Mouse (Mus musculus) MEL (cell line): ENCODE data around the gene Itpk1. TPM values are rescaled to one million over a fixed set of nuclear protein-coding genes. Genes with fewer than 3 reads are reported as not detected.

Experiments used
- DNase-seq: peaks from one replicate; pipeline ENCODE4 v3.0.0; 2011; ENCODE audit warnings: low read depth, low spot score
- H3K27ac ChIP-seq: 2 replicates; pipeline ENCODE4 v1.5.1; 2012; ENCODE audit warnings: low read depth, mild to moderate bottlenecking, control low read depth, low read length, moderate library complexity; ENCODE audit not compliant: control insufficient read depth
- H3K27me3 ChIP-seq, 2 experiments: fragments of 150-350 bp in 1 of 2; sonication (generic) in 1 of 2; 2 replicates each; pipeline ENCODE4 v1.6.1; 2012; ENCODE audit warnings: low read length in 2 of 2, mild to moderate bottlenecking in 2 of 2, improper control_type of control experiment in 1 of 2, moderate library complexity in 1 of 2; ENCODE audit not compliant: insufficient read depth in 2 of 2, control insufficient read depth in 1 of 2
- H3K36me3 ChIP-seq, 2 experiments: 2 replicates each; pipeline ENCODE4 v1.6.1; 2012 to 2014; ENCODE audit warnings: low read length in 2 of 2, improper control_type of control experiment in 1 of 2, inconsistent platforms in 1 of 2, mild to moderate bottlenecking in 1 of 2; ENCODE audit not compliant: insufficient read depth in 2 of 2, control insufficient read depth in 1 of 2
- H3K4me1 ChIP-seq, 2 experiments: fragments of 150-350 bp in 1 of 2; sonication (generic) in 1 of 2; 2 replicates each; pipeline ENCODE4 v1.6.1; 2012; ENCODE audit warnings: low read length in 2 of 2, improper control_type of control experiment in 1 of 2, mild to moderate bottlenecking in 1 of 2; ENCODE audit not compliant: insufficient read depth in 2 of 2, control insufficient read depth in 1 of 2
- H3K4me3 ChIP-seq, 2 experiments: fragments of 150-350 bp in 1 of 2; sonication (generic) in 1 of 2; 2 replicates each; pipeline ENCODE4 v1.5.1; 2012; ENCODE audit warnings: low read depth in 2 of 2, low read length in 2 of 2, mild to moderate bottlenecking in 2 of 2, moderate library complexity in 2 of 2, control low read depth in 1 of 2, improper control_type of control experiment in 1 of 2; ENCODE audit not compliant: control insufficient read depth in 1 of 2, insufficient read depth in 1 of 2
- H3K79me2 ChIP-seq: 2 replicates; pipeline ENCODE4 v1.6.1; 2012; ENCODE audit warnings: mild to moderate bottlenecking, low read length, moderate library complexity; ENCODE audit not compliant: control insufficient read depth, poor library complexity, insufficient read depth
- H3K9ac ChIP-seq: 2 replicates; pipeline ENCODE4 v1.6.1; 2012; ENCODE audit warnings: low read depth, mild to moderate bottlenecking, control low read depth, low read length, moderate library complexity; ENCODE audit not compliant: control insufficient read depth, poor library complexity, severe bottlenecking
- H3K9me3 ChIP-seq: fragments of 150-350 bp; sonication (generic); replicated peaks from 2 replicates; pipeline ENCODE4 v1.6.1; 2012; ENCODE audit warnings: mild to moderate bottlenecking, low read length, improper control_type of control experiment, moderate library complexity; ENCODE audit not compliant: insufficient read depth
- CHD1 ChIP-seq: IDR thresholded peaks from 2 replicates; pipeline ENCODE4 v1.6.1; 2012; ENCODE audit warnings: low read depth, mild to moderate bottlenecking, inconsistent platforms, low read length, improper control_type of control experiment
- E2F4 ChIP-seq: IDR thresholded peaks from 2 replicates; pipeline ENCODE4 v1.6.1; 2011; ENCODE audit warnings: low read depth, low read length, improper control_type of control experiment, borderline replicate concordance
- ELF1 ChIP-seq: IDR thresholded peaks from 2 replicates; pipeline ENCODE4 v1.6.1; 2014; ENCODE audit warnings: low read depth, mild to moderate bottlenecking, inconsistent platforms, low read length, improper control_type of control experiment, moderate library complexity
- JUND ChIP-seq: IDR thresholded peaks from 2 replicates; pipeline ENCODE4 v1.6.1; 2011; ENCODE audit warnings: low read depth, mild to moderate bottlenecking, improper control_type of control experiment, low read length
- MAFK ChIP-seq: IDR thresholded peaks from 2 replicates; pipeline ENCODE4 v1.6.1; 2011; ENCODE audit warnings: low read depth, mild to moderate bottlenecking, low read length, improper control_type of control experiment, borderline replicate concordance
- MAX ChIP-seq: IDR thresholded peaks from 2 replicates; pipeline ENCODE4 v1.6.1; 2011; ENCODE audit warnings: low read length, improper control_type of control experiment
- MEF2A ChIP-seq: IDR thresholded peaks from 2 replicates; pipeline ENCODE4 v1.6.1; 2014; ENCODE audit warnings: low read depth, mild to moderate bottlenecking, inconsistent platforms, low read length, improper control_type of control experiment; ENCODE audit not compliant: poor library complexity, insufficient replicate concordance, severe bottlenecking; ENCODE audit errors: extremely low read depth
- MYB ChIP-seq: IDR thresholded peaks from 2 replicates; pipeline ENCODE4 v1.6.1; 2011; ENCODE audit warnings: mild to moderate bottlenecking, low read depth, low read length, improper control_type of control experiment
- NELFE ChIP-seq: IDR thresholded peaks from 2 replicates; pipeline ENCODE4 v1.6.1; 2011; ENCODE audit warnings: low read depth, low read length, improper control_type of control experiment
- NRF1 ChIP-seq: IDR thresholded peaks from 2 replicates; pipeline ENCODE4 v1.6.1; 2014; ENCODE audit warnings: low read depth, mild to moderate bottlenecking, inconsistent platforms, low read length, improper control_type of control experiment, moderate library complexity; ENCODE audit not compliant: poor library complexity, insufficient read depth, severe bottlenecking
- POLR2A ChIP-seq, 2 experiments: IDR thresholded peaks; 2 replicates each; pipeline ENCODE4 v1.6.1; 2011 to 2012; ENCODE audit warnings: low read length in 2 of 2, mild to moderate bottlenecking in 2 of 2, control low read depth in 1 of 2, improper control_type of control experiment in 1 of 2, low read depth in 1 of 2, moderate library complexity in 1 of 2; ENCODE audit not compliant: control insufficient read depth in 1 of 2, insufficient read depth in 1 of 2, poor library complexity in 1 of 2
- POLR2AphosphoS2 ChIP-seq: IDR thresholded peaks from 2 replicates; pipeline ENCODE4 v1.6.1; 2011; ENCODE audit warnings: low read length, improper control_type of control experiment
- TAL1 ChIP-seq: IDR thresholded peaks from 2 replicates; pipeline ENCODE4 v1.6.1; 2012; ENCODE audit warnings: mild to moderate bottlenecking, inconsistent platforms, low read length, moderate library complexity, mixed read lengths
- USF1 ChIP-seq: IDR thresholded peaks from 2 replicates; pipeline ENCODE4 v1.6.1; 2014; ENCODE audit warnings: low read depth, mild to moderate bottlenecking, inconsistent platforms, low read length, improper control_type of control experiment, moderate library complexity
- ZKSCAN1 ChIP-seq: IDR thresholded peaks from 2 replicates; pipeline ENCODE4 v1.6.1; 2012; ENCODE audit warnings: low read depth, mild to moderate bottlenecking, inconsistent platforms, low read length, improper control_type of control experiment, moderate library complexity
- ZMIZ1 ChIP-seq: IDR thresholded peaks from 2 replicates; pipeline ENCODE4 v1.6.1; 2012; ENCODE audit warnings: low read depth, mild to moderate bottlenecking, inconsistent platforms, low read length, improper control_type of control experiment, moderate library complexity
- ZNF384 ChIP-seq: IDR thresholded peaks from 2 replicates; pipeline ENCODE4 v1.6.1; 2012; ENCODE audit warnings: low read depth, mild to moderate bottlenecking, inconsistent platforms, low read length, improper control_type of control experiment
- polyA plus RNA-seq, 2 experiments: library from polyadenylated mRNA; stranded (reverse) in 1 of 2; unstranded in 1 of 2; fragments of >175 nt in 1 of 2; fragments of >200 nt in 1 of 2; gene quantifications; 2 replicates each; pipeline versions ENCODE4 v1.2.1 to v1.2.4; 2012; ENCODE audit warnings: low replicate concordance in 2 of 2, low read depth in 1 of 2; ENCODE audit not compliant: insufficient read length in 2 of 2, insufficient read depth in 1 of 2, missing spikeins in 1 of 2
- total RNA-seq: library from RNA; depleted of rRNA; stranded (reverse); fragments of 300-350 nt; gene quantifications from 2 replicates; pipeline ENCODE4 v1.2.3, GENCODE M21; 2012

Itpk1 gene
- total and polyA plus RNA-seq, 3 experiments: 12.0 to 25.7 TPM; not detected in 1

- Histone ChIP-seq H3K27ac (no peak overlapping the region), H3K36me3 (no peaks in the 10 kb centered on the region), H3K79me2 (no peaks in the 10 kb centered on the region), H3K9me3 (no peaks in the 10 kb centered on the region), H3K4me3 (no peak overlapping the region), H3K9ac (no peak overlapping the region), H3K4me1 (no peaks in the 10 kb centered on the region), H3K27me3 (no peaks in the 10 kb centered on the region)
- no peak for TF ChIP-seq ZKSCAN1
- TF ChIP-seq MAX: no peak
- TF ChIP-seq ELF1: no peak
- no peak for TF ChIP-seq ZMIZ1
- no peak for TF ChIP-seq TAL1
- no peak for TF ChIP-seq JUND
- no peak for TF ChIP-seq CHD1
- no peak for TF ChIP-seq NRF1
- no peak for TF ChIP-seq NELFE
- TF ChIP-seq POLR2AphosphoS2: no peak
- TF ChIP-seq MAFK: no peak
- no peak for TF ChIP-seq MYB
- no peak for TF ChIP-seq USF1
- no peak for TF ChIP-seq POLR2A (IDR thresholded peaks at IDR 0.05; ENCODE audit: control insufficient read depth in 1 of 2, insufficient read depth in 1 of 2, low read depth in 1 of 2, low read length in 2 of 2, poor library complexity in 1 of 2)
- no peak for DNase-seq
Observed at GRCm38 (mm10) chr12:102674556-102674955, 30.2 kb downstream of the Itpk1 start.

- no peak for TF ChIP-seq POLR2AphosphoS2
- no peak for TF ChIP-seq NRF1
- no peak for TF ChIP-seq ZNF384
- TF ChIP-seq E2F4: no peak
- TF ChIP-seq ZMIZ1: no peak
- no peak for TF ChIP-seq USF1
- TF ChIP-seq MEF2A: no peak
- Histone ChIP-seq H3K36me3 (no peaks in the 10 kb centered on the region), H3K4me3 (no peak overlapping the region), H3K27me3 (no peaks in the 10 kb centered on the region), H3K4me1 (no peaks in the 10 kb centered on the region), H3K79me2 (no peaks in the 10 kb centered on the region), H3K9ac (no peak overlapping the region), H3K9me3 (no peaks in the 10 kb centered on the region), H3K27ac (no peak overlapping the region)
- no peak for DNase-seq
Observed at GRCm38 (mm10) chr12:102674123-102674522, 30.6 kb downstream of the Itpk1 start.
